Mouse (Mus musculus) heart, postnatal 0 days (tissue): Measurements from ENCODE around the gene Gm20696. TPM values are rescaled to one million over a fixed set of nuclear protein-coding genes. Genes with fewer than 3 reads are reported as not detected.

ENCODE experiments used
- ATAC-seq: fragments of 200-750 bp; cut with Nextera tagmentation; 2 replicates; pipeline ENCODE4 v1.8.0; 2017; ENCODE audit warnings: low read depth, moderate number of reproducible peaks, moderate library complexity; ENCODE audit not compliant: insufficient read depth
- DNase-seq: peaks from one replicate; pipeline ENCODE4 v3.0.0-alpha.2; 2016; ENCODE audit warnings: low spot score
- H3K27ac ChIP-seq: fragments of 300-500 bp; sonication (generic); 2 replicates; pipeline ENCODE4 v1.5.1; 2014; ENCODE audit warnings: low read depth, mild to moderate bottlenecking
- H3K27me3 ChIP-seq: fragments of 300-500 bp; sonication (generic); 2 replicates; pipeline ENCODE4 v1.6.1; 2014; ENCODE audit warnings: low read length, mixed read lengths; ENCODE audit not compliant: control insufficient read depth, insufficient read depth
- H3K36me3 ChIP-seq: fragments of 300-500 bp; sonication (generic); replicated peaks from 2 replicates; pipeline ENCODE4 v1.6.1; 2014; ENCODE audit warnings: low read length, mixed read lengths; ENCODE audit not compliant: control insufficient read depth, insufficient read depth
- H3K4me1 ChIP-seq: fragments of 300-500 bp; sonication (generic); 2 replicates; pipeline ENCODE4 v1.6.1; 2014; ENCODE audit warnings: antibody characterized with exemption; ENCODE audit not compliant: control insufficient read depth, insufficient read depth
- H3K4me2 ChIP-seq: fragments of 300-500 bp; sonication (generic); 2 replicates; pipeline ENCODE4 v1.6.1; 2014; ENCODE audit warnings: low read depth, mild to moderate bottlenecking, low read length, moderate library complexity
- H3K4me3 ChIP-seq: fragments of 300-500 bp; sonication (generic); 2 replicates; pipeline ENCODE4 v1.5.1; 2014; ENCODE audit warnings: low read depth, low read length
- H3K9ac ChIP-seq: fragments of 300-500 bp; sonication (generic); replicated peaks from 2 replicates; pipeline ENCODE4 v1.6.1; 2014; ENCODE audit warnings: low read depth, low read length, mixed read lengths
- H3K9me3 ChIP-seq: fragments of 300-500 bp; sonication (generic); replicated peaks from 2 replicates; pipeline ENCODE4 v1.6.1; 2016; ENCODE audit warnings: low read length; ENCODE audit not compliant: control insufficient read depth
- CTCF ChIP-seq: IDR thresholded peaks from 2 replicates; pipeline ENCODE4 v1.5.1; 2016; ENCODE audit warnings: antibody characterized with exemption, control low read depth, low read depth
- EP300 ChIP-seq: IDR thresholded peaks from 2 replicates; pipeline ENCODE4 v1.6.1; 2016; ENCODE audit warnings: antibody characterized with exemption, low read depth
- WGBS: fragments of 180-500 bp; shearing (Covaris S2); extraction: QIAGEN DNeasy Blood & Tissue Kit; methylation state at CpG from one replicate; pipeline ENCODE4 v1.1.7; 2014; 5-methylcytosine and 5-hydroxymethylcytosine counted together
- polyA plus RNA-seq: library from polyadenylated mRNA; unstranded; fragments of >200 nt; fragmentation: Nextera tagmentation; extraction: Ambion mirVana; gene quantifications from 2 replicates; pipeline ENCODE4 v1.2.1, GENCODE M21; 2015
- total RNA-seq: library from RNA; depleted of rRNA; stranded (reverse); fragments of >200 nt; gene quantifications from 2 replicates; pipeline ENCODE4 v1.2.3, GENCODE M21; 2014; ENCODE audit warnings: low replicate concordance

Gene Gm20696
- total and polyA plus RNA-seq, 2 experiments from 2014 or later: 0.95 to 2.0 TPM

DNA sequence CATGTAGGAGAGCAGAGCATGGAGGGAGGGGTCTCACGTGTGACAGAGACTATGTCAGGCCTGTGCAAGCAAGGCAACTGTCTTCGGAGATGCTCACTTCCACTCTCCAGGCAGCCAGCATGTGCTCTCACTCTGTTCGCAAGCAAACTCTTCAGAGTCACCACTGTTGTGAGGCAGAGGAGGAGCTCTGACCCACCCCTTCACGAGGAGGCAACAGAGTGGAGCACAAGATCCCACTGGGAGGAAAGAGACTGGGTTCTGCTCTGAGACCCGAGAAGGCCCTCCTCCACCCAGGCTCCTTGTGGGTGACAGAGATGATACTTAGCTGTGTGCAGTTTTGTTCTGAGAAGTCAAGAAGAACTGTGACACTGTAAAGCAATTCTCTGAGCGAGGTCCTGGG, 392.4 kb downstream of the Gm20696 start:
- no peak for DNase-seq
- 61% methylated on average over 6 of the region's 6 CpGs for WGBS
- H3K4me1 ChIP-seq: no peaks in the 10 kb centered on the region
- no peak overlapping the region for H3K4me3 ChIP-seq
- no peaks in the 10 kb centered on the region for H3K27me3 ChIP-seq
- ATAC-seq: no peak
- no peaks in the 10 kb centered on the region for H3K9me3 ChIP-seq
- no peak overlapping the region for H3K4me2 ChIP-seq
- H3K36me3 ChIP-seq: no peaks in the 10 kb centered on the region
- H3K27ac ChIP-seq: no peak overlapping the region
- no peak overlapping the region for H3K9ac ChIP-seq
- no peak for TF ChIP-seq EP300
- no peak for TF ChIP-seq CTCF

DNA sequence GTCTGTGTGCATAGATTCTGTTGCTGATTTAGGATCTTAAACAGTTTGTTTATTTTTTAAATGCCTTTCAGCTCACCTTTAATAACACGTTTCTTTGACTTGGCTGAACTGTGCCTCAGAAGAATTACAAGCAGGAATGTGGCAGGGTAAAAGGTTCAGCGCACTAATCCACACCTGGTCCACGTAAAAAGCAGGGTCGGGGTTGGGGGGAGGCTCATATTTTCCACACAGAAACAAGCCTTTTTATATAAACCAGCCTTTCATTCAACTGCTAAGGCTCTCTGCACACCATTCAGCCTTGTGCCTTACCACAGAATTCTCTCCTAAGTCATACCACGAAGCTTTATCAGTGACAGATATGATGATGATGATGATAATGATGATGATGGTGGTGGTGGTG, 393.4 kb downstream of the Gm20696 start:
- H3K27me3 ChIP-seq: no peaks in the 10 kb centered on the region
- H3K36me3 ChIP-seq: no peaks in the 10 kb centered on the region
- no peak for TF ChIP-seq CTCF
- TF ChIP-seq EP300: no peak
- ATAC-seq (no peak), DNase-seq (no peak)
- WGBS: 81% methylated on average over 5 of the region's 5 CpGs
- H3K4me2 ChIP-seq: no peak overlapping the region
- H3K9ac ChIP-seq: no peak overlapping the region
- no peaks in the 10 kb centered on the region for H3K4me1 ChIP-seq
- no peaks in the 10 kb centered on the region for H3K9me3 ChIP-seq
- no peak overlapping the region for H3K27ac ChIP-seq
- H3K4me3 ChIP-seq: no peak overlapping the region

DNA sequence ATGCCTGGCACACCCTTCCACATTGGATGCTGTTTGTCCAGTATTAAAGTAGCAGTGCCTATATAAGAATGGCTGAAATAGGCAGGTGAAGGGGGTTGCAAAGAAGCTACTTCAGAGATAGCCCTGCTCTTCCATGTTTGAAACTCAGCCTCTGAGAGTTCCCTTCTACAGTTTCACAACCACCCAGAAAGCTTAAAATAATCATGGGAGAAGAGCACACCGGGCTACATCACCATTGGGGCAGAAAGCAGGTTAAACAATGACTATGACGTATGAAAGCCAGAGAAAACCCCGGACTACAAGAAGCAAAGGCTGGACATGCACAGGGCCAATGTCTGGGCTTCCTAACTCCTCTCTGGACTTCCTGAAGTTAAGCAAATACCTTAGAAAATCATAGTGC, 394.4 kb downstream of the Gm20696 start:
- DNase-seq (no peak), ATAC-seq (no peak)
- H3K4me3 ChIP-seq: no peak overlapping the region
- H3K4me2 ChIP-seq: no peak overlapping the region
- no peaks in the 10 kb centered on the region for H3K9me3 ChIP-seq
- H3K9ac ChIP-seq: no peak overlapping the region
- WGBS: 76% methylated on average over 3 of the region's 3 CpGs
- TF ChIP-seq EP300: no peak
- TF ChIP-seq CTCF: no peak
- H3K4me1 ChIP-seq: no peaks in the 10 kb centered on the region
- no peaks in the 10 kb centered on the region for H3K36me3 ChIP-seq
- H3K27ac ChIP-seq: no peak overlapping the region
- H3K27me3 ChIP-seq: no peaks in the 10 kb centered on the region

DNA sequence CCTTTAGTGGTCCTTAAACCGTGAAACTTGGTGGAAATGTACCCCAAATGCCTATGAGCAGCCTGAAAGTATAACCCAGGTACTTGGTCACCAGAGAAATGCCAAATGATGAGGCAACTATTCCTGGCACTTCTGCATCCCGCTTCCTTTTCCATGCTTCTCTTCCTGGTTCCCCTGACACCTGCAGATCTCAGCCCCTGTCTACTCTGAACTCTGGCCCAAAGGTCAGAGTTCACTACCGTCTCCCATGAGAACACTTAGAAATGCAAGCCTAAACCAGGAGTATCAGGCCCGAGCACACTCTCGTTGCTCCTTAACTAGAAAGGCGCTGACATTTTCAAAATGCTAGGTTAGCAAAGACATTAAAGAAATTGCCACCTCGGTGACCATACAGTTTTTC, 394.9 kb downstream of the Gm20696 start:
- no peak for ATAC-seq
- no peaks in the 10 kb centered on the region for H3K36me3 ChIP-seq
- WGBS: 81% methylated on average over 7 of the region's 7 CpGs
- no peak for DNase-seq
- no peaks in the 10 kb centered on the region for H3K9me3 ChIP-seq
- H3K4me3 ChIP-seq: no peak overlapping the region
- H3K27ac ChIP-seq: no peak overlapping the region
- H3K4me1 ChIP-seq: 0 out of 2 replicates have a peak, but pooled peaks cover under 1% of the 10 kb centered on the region
- no peak for TF ChIP-seq CTCF
- no peak for TF ChIP-seq EP300
- H3K9ac ChIP-seq: no peak overlapping the region
- H3K4me2 ChIP-seq: no peak overlapping the region
- H3K27me3 ChIP-seq: no peaks in the 10 kb centered on the region

DNA sequence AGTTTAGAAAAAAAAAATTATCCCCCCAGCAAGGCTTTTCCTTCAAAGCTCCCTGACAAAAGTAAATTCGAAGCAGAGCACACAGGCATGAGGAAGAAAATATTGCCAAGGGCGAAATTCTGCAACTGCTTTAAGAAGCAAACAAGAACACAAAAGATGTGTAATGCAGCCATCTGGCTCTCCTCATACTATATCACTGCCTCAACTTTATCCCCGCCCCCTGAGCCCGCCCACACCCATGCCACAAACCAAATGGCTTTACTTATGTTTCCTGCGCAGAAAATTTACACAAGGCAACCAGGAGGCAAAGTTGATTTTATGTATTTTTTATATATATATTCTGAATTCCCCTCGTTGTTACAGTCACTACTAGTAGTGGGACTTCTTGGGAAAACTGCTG, 396.7 kb downstream of the Gm20696 start:
- WGBS: 74% methylated on average over 6 of the region's 6 CpGs
- no peak overlapping the region for H3K4me2 ChIP-seq
- DNase-seq (no peak), ATAC-seq (no peak)
- TF ChIP-seq CTCF (no peak), EP300 (no peak)
- peaks cover 17% of the 10 kb centered on the region for H3K4me1 ChIP-seq
- H3K27ac ChIP-seq: no peak overlapping the region
- H3K4me3 ChIP-seq: no peak overlapping the region
- H3K9ac ChIP-seq: no peak overlapping the region
- H3K27me3 ChIP-seq: no peaks in the 10 kb centered on the region
- H3K36me3 ChIP-seq: no peaks in the 10 kb centered on the region
- H3K9me3 ChIP-seq: no peaks in the 10 kb centered on the region

DNA sequence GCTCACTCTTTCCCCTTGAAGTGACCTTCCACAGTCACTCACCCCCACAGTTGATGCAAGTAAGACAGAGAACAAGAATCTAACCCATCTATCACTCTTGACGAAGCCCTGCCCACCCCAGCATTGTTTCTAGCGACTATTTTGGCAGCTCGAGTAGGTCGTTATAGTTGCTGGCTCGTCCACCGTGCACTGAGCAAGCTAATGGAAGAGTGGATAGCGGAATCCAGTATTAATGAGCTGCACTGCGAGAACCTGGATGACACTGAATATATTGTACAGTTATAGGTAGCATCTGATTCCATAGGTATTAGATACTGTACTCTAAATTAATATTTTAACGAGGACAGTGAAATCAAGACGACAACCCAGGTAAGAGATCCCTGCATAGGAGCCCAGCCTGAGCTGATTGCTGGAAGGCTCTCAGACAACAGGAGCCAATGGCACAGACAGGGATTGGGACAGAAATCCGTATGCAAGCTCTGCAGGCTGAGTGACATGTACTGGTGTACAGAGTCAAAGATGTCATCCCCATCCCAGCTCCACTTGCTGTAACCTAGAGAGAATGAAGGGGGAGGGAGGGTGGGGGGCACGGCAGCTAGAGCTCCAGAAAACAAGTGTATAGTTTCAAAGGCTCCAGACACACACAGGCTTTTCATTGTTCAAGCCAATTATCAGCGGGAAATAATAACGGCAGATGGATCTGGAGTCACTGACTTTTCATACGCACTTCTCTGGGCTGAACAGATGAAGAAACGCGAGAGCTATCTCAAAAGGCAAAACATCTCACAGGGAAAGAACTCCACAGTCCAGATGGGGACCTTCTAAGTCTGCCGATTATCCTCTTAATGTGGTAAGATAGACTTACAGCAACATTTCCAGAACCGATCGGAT, 398.2 kb downstream of the Gm20696 start:
- no peak overlapping the region for H3K9ac ChIP-seq
- H3K4me3 ChIP-seq: no peak overlapping the region

More for the DNA sequence above, 398.2 kb downstream of the Gm20696 start:
- Histone ChIP-seq H3K36me3 (no peaks in the 10 kb centered on the region), H3K9me3 (no peaks in the 10 kb centered on the region), H3K4me1 (peaks cover 30% of the 10 kb centered on the region), H3K27me3 (no peaks in the 10 kb centered on the region), H3K4me2 (no peak overlapping the region), H3K27ac (no peak overlapping the region)
- ATAC-seq (no peak), DNase-seq (no peak)
- TF ChIP-seq EP300: no peak
- no peak for TF ChIP-seq CTCF
- 61% methylated on average over 20 of the region's 20 CpGs for WGBS
